Mouse (Mus musculus): ENCODE results near the gene Gm5294. TPM values are rescaled to one million over a fixed set of nuclear protein-coding genes. Genes with fewer than 3 reads are reported as not detected.

Gene Gm5294
- polyA plus RNA-seq, 1 experiment from 2014 or later = not detected

Other genes with a start within 250 kb of the Gm5294 start
- 81.5 and 85.2 TPM in 2 replicates for gene Zfp68, start 200.3 kb upstream of the Gm5294 start, polyA plus RNA-seq (2016; fragmentation: Nextera tagmentation; extraction: Ambion mirVana)
- gene A430033K04Rik, start 197.2 kb upstream of the Gm5294 start, polyA plus RNA-seq (2016; fragmentation: Nextera tagmentation; extraction: Ambion mirVana) = 14.9 and 16.8 TPM in 2 replicates
- gene Fam20c, start 65.6 kb upstream of the Gm5294 start, polyA plus RNA-seq (2016; fragmentation: Nextera tagmentation; extraction: Ambion mirVana) = 26.6 and 31.9 TPM in 2 replicates
- gene Pdgfa, start 177.3 kb downstream of the Gm5294 start, polyA plus RNA-seq (2016; fragmentation: Nextera tagmentation; extraction: Ambion mirVana) = 4.9 and 5.3 TPM in 2 replicates

Measured in midbrain, embryonic 12.5 days (tissue).